In the genomic region with DNA sequence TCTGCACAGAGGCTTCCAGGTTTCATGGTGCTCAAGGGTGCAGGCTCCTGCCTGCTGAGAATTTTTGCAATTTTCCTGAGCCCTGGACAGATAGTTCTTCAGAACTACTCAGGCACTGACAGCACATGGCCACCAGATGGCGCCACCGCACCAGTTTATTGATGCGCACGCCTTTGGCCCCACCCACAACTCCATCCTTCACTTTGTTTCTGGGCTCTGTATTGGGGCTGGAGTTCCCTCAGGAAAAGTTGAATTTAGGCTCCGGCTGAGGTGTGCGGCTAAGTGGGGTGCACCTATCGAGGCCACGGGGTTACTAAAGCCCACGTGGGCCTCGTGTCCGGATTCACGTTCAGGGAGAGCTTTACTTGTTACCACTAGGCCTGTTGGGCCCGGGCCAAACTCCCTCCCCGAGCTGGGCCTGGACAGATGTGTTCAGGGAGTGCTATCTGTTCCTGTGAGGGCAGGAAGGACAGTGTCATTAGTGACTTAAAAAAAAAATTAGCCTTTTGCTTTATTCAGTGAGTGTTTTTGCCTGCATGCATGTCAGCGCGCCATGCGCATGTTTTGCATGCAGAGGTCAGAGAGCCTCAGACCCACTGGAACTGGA, we compare ENCODE assay signal across 8 mouse cellular contexts. TPM values are rescaled to one million over a fixed set of nuclear protein-coding genes. Genes with fewer than 3 reads are reported as not detected.
DNase-seq lines count a peak whose midpoint lies in the region; ATAC-seq lines count a peak whose summit lies in the region.

No protein-coding gene starts in this region.

- no peak overlapping the region for H3K9ac ChIP-seq in hindbrain, embryonic 13.5 days

- 33% methylated on average over 17 of the region's 17 CpGs for WGBS in hindbrain, embryonic 13.5 days

- H3K4me3 ChIP-seq in hindbrain, embryonic 13.5 days: no peak overlapping the region

- H3K36me3 ChIP-seq in hindbrain, embryonic 13.5 days: peaks cover 30% of the 10 kb centered on the region

- H3K4me1 ChIP-seq in hindbrain, embryonic 13.5 days (replicated peaks): peaks cover 9% of the 10 kb centered on the region

- peak; percentile 68 for DNase-seq in WW6 (ENCODE audit: low read depth, low spot score)
- peak; percentile 88 to 92 for DNase-seq in cerebellum, postnatal 25 days
- peak; percentile 68 to 78 for DNase-seq in frontal cortex, postnatal 25 days (ENCODE audit: low spot score in 2 of 2)
- DNase-seq in layer of hippocampus, postnatal 25 days (ENCODE audit: extremely low spot score in 1 of 2, low spot score in 1 of 2): peak; percentile 72 to 93
- peak; percentile 88 for DNase-seq in lung, postnatal 36 days
- peak; percentile 71 for DNase-seq in retina, postnatal 7 days (ENCODE audit: low read depth, low spot score)
- DNase-seq in urinary bladder, adult 2 months (ENCODE audit: low spot score): peak; percentile 67

- ATAC-seq in hindbrain, embryonic 13.5 days (ENCODE audit: low FRiP score): peak; percentile 43

- no peaks in the 10 kb centered on the region for H3K27me3 ChIP-seq in hindbrain, embryonic 13.5 days

- peak overlapping the region; percentile 32; the same call in 1 of the 2 replicates for H3K4me2 ChIP-seq in hindbrain, embryonic 13.5 days

- no peaks in the 10 kb centered on the region for H3K9me3 ChIP-seq in hindbrain, embryonic 13.5 days

- H3K27ac ChIP-seq in hindbrain, embryonic 13.5 days: no peak overlapping the region

RNA-seq across cellular contexts. Expression of gene Ap5z1, which starts 15.2 kb away (rescaled TPM):
- 12.8 and 15.2 TPM in 2 replicates for polyA plus RNA-seq in hindbrain, embryonic 13.5 days (2015; fragmentation: Nextera tagmentation; extraction: Ambion mirVana)
- 10 to 100 TPM; 18.6 to 24.1 TPM for total RNA-seq in layer of hippocampus, postnatal 25 days (2021)
- 17.1 and 18.6 TPM in 2 replicates for polyA plus RNA-seq in urinary bladder, adult 2 months (2012; rRNA removed)

RNA-seq across cellular contexts. Expression of gene Papolb, which starts 50.9 kb away (rescaled TPM):
- polyA plus RNA-seq in hindbrain, embryonic 13.5 days (2015; fragmentation: Nextera tagmentation; extraction: Ambion mirVana): 0.23 and 0.31 TPM in 2 replicates
- total RNA-seq in layer of hippocampus, postnatal 25 days (2021): under 1 TPM; 0.30 to 0.45 TPM
- polyA plus RNA-seq in urinary bladder, adult 2 months (2012; rRNA removed): 0.04 and 0.06 TPM in 2 replicates
